Mouse (Mus musculus) heart, postnatal 0 days (tissue): Measurements from ENCODE around the gene Pla2g2e. TPM values are rescaled to one million over a fixed set of nuclear protein-coding genes. Genes with fewer than 3 reads are reported as not detected.
"Not testable (repeated sequence)": the region's sequence is repeated elsewhere in the genome, so short reads cannot be mapped to it uniquely, and the experiment has no call there.

Experiments
- ATAC-seq: fragments of 200-750 bp; cut with Nextera tagmentation; 2 replicates; pipeline ENCODE4 v1.8.0; 2017; ENCODE audit warnings: low read depth, moderate number of reproducible peaks, moderate library complexity; ENCODE audit not compliant: insufficient read depth
- DNase-seq: peaks from one replicate; pipeline ENCODE4 v3.0.0-alpha.2; 2016; ENCODE audit warnings: low spot score
- H3K27ac ChIP-seq: fragments of 300-500 bp; sonication (generic); 2 replicates; pipeline ENCODE4 v1.5.1; 2014; ENCODE audit warnings: low read depth, mild to moderate bottlenecking
- H3K27me3 ChIP-seq: fragments of 300-500 bp; sonication (generic); 2 replicates; pipeline ENCODE4 v1.6.1; 2014; ENCODE audit warnings: low read length, mixed read lengths; ENCODE audit not compliant: control insufficient read depth, insufficient read depth
- H3K36me3 ChIP-seq: fragments of 300-500 bp; sonication (generic); replicated peaks from 2 replicates; pipeline ENCODE4 v1.6.1; 2014; ENCODE audit warnings: low read length, mixed read lengths; ENCODE audit not compliant: control insufficient read depth, insufficient read depth
- H3K4me1 ChIP-seq: fragments of 300-500 bp; sonication (generic); 2 replicates; pipeline ENCODE4 v1.6.1; 2014; ENCODE audit warnings: antibody characterized with exemption; ENCODE audit not compliant: control insufficient read depth, insufficient read depth
- H3K4me2 ChIP-seq: fragments of 300-500 bp; sonication (generic); 2 replicates; pipeline ENCODE4 v1.6.1; 2014; ENCODE audit warnings: low read depth, mild to moderate bottlenecking, low read length, moderate library complexity
- H3K4me3 ChIP-seq: fragments of 300-500 bp; sonication (generic); 2 replicates; pipeline ENCODE4 v1.5.1; 2014; ENCODE audit warnings: low read depth, low read length
- H3K9ac ChIP-seq: fragments of 300-500 bp; sonication (generic); replicated peaks from 2 replicates; pipeline ENCODE4 v1.6.1; 2014; ENCODE audit warnings: low read depth, low read length, mixed read lengths
- H3K9me3 ChIP-seq: fragments of 300-500 bp; sonication (generic); replicated peaks from 2 replicates; pipeline ENCODE4 v1.6.1; 2016; ENCODE audit warnings: low read length; ENCODE audit not compliant: control insufficient read depth
- CTCF ChIP-seq: IDR thresholded peaks from 2 replicates; pipeline ENCODE4 v1.5.1; 2016; ENCODE audit warnings: antibody characterized with exemption, control low read depth, low read depth
- EP300 ChIP-seq: IDR thresholded peaks from 2 replicates; pipeline ENCODE4 v1.6.1; 2016; ENCODE audit warnings: antibody characterized with exemption, low read depth
- WGBS: fragments of 180-500 bp; shearing (Covaris S2); extraction: QIAGEN DNeasy Blood & Tissue Kit; methylation state at CpG from one replicate; pipeline ENCODE4 v1.1.7; 2014; 5-methylcytosine and 5-hydroxymethylcytosine counted together
- polyA plus RNA-seq: library from polyadenylated mRNA; unstranded; fragments of >200 nt; fragmentation: Nextera tagmentation; extraction: Ambion mirVana; gene quantifications from 2 replicates; pipeline ENCODE4 v1.2.1, GENCODE M21; 2015
- total RNA-seq: library from RNA; depleted of rRNA; stranded (reverse); fragments of >200 nt; gene quantifications from 2 replicates; pipeline ENCODE4 v1.2.3, GENCODE M21; 2014; ENCODE audit warnings: low replicate concordance

The Pla2g2e gene
- total and polyA plus RNA-seq, 2 experiments from 2014 or later = 0.30 TPM; not detected in 1

GRCm38 (mm10) chr4:138892655-138893054 lies 14.9 kb downstream of the Pla2g2e start:
- 79% methylated on average over 5 of the region's 6 CpGs for WGBS
- H3K36me3 ChIP-seq = peaks cover 44% of the 10 kb centered on the region
- TF ChIP-seq EP300 (no peak), CTCF (no peak)
- no peaks in the 10 kb centered on the region for H3K4me1 ChIP-seq
- no peak overlapping the region for H3K4me3 ChIP-seq
- ATAC-seq = no peak
- H3K4me2 ChIP-seq = no peak overlapping the region
- H3K27me3 ChIP-seq = no peaks in the 10 kb centered on the region
- H3K9ac ChIP-seq = no peak overlapping the region
- no peak for DNase-seq
- no peak overlapping the region for H3K27ac ChIP-seq
- H3K9me3 ChIP-seq = no peaks in the 10 kb centered on the region

GRCm38 (mm10) chr4:138893789-138894188 lies 16.0 kb downstream of the Pla2g2e start:
- H3K4me3 ChIP-seq, H3K27me3 ChIP-seq, ATAC-seq, H3K4me1 ChIP-seq, DNase-seq, H3K4me2 ChIP-seq, H3K9me3 ChIP-seq, H3K9ac ChIP-seq, H3K27ac ChIP-seq: not testable (repeated sequence)
- peaks cover 55% of the 10 kb centered on the region for H3K36me3 ChIP-seq
- WGBS = 83% methylated on average over 11 of the region's 11 CpGs

GRCm38 (mm10) chr4:138899361-138899760 lies 21.6 kb downstream of the Pla2g2e start:
- Histone ChIP-seq H3K4me1 (0 out of 2 replicates have a peak, but pooled peaks cover 4% of the 10 kb centered on the region), H3K27ac (no peak overlapping the region), H3K9ac (no peak overlapping the region), H3K27me3 (no peaks in the 10 kb centered on the region), H3K36me3 (peaks cover 84% of the 10 kb centered on the region), H3K9me3 (no peaks in the 10 kb centered on the region), H3K4me2 (no peak overlapping the region), H3K4me3 (no peak overlapping the region)
- WGBS = 46% methylated on average over 7 of the region's 7 CpGs
- ATAC-seq (no peak), DNase-seq (peak; percentile 33)
- TF ChIP-seq CTCF (no peak), EP300 (no peak)

GRCm38 (mm10) chr4:138905624-138906337 lies 28.0 kb downstream of the Pla2g2e start:
- no peak for DNase-seq
- Histone ChIP-seq H3K27me3 (no peaks in the 10 kb centered on the region), H3K9me3 (no peaks in the 10 kb centered on the region), H3K36me3 (peaks cover 72% of the 10 kb centered on the region), H3K27ac (no peak overlapping the region), H3K4me3 (no peak overlapping the region), H3K4me2 (no peak overlapping the region), H3K4me1 (no peaks in the 10 kb centered on the region), H3K9ac (no peak overlapping the region)
- TF ChIP-seq EP300 (no peak), CTCF (no peak)
- no peak for ATAC-seq
- WGBS = 94% methylated on average over 18 of the region's 18 CpGs

- H3K9ac ChIP-seq = peak overlapping the region; percentile 92
- ATAC-seq (peak; percentile 42; the same call in 1 of the 2 replicates), DNase-seq (no peak)
- peak overlapping the region; percentile 92 for H3K4me2 ChIP-seq
- no peaks in the 10 kb centered on the region for H3K9me3 ChIP-seq
- H3K27me3 ChIP-seq = no peaks in the 10 kb centered on the region
- H3K27ac ChIP-seq = peak overlapping the region; percentile 69
- WGBS = under 1% methylated on average over 52 of the region's 52 CpGs
- peak overlapping the region; percentile 94 for H3K4me3 ChIP-seq
- TF ChIP-seq CTCF (no peak), EP300 (no peak)
- 0 out of 2 replicates have a peak, but pooled peaks cover 11% of the 10 kb centered on the region for H3K36me3 ChIP-seq
- H3K4me1 ChIP-seq = peaks cover 6% of the 10 kb centered on the region; the same call in 1 of the 2 replicates
These were observed 35.5 kb downstream of the Pla2g2e start for GRCm38 (mm10) chr4:138913141-138913787.
